Mouse (Mus musculus) ES-E14 (cell line): ENCODE measurements around the gene Got1. TPM values are rescaled to one million over a fixed set of nuclear protein-coding genes. Genes with fewer than 3 reads are reported as not detected.
A peak's percentile ranks its signal among the peaks of the same experiment; 100 is the strongest.

Experiments used
- DNase-seq: peaks from one replicate; pipeline ENCODE4 v3.0.0-alpha.2; 2013; ENCODE audit warnings: low read depth, low spot score
- H3K27ac ChIP-seq: 2 replicates; pipeline ENCODE4 v1.5.1; 2012; ENCODE audit warnings: low read depth, mild to moderate bottlenecking, low read length, moderate library complexity, mixed read lengths; ENCODE audit not compliant: poor library complexity, insufficient read depth, severe bottlenecking
- H3K36me3 ChIP-seq: 2 replicates; pipeline ENCODE4 v1.6.1; 2012; ENCODE audit warnings: mild to moderate bottlenecking, low read length, moderate library complexity, mixed read lengths; ENCODE audit not compliant: control insufficient read depth, poor library complexity, insufficient read depth, severe bottlenecking
- H3K4me1 ChIP-seq, 2 experiments: fragments of 150-350 bp in 1 of 2; sonication (generic) in 1 of 2; 2 replicates each; pipeline ENCODE4 v1.6.1; 2012; ENCODE audit warnings: low read length in 2 of 2, mild to moderate bottlenecking in 1 of 2, mixed read lengths in 1 of 2; ENCODE audit not compliant: control insufficient read depth in 2 of 2, insufficient read depth in 2 of 2, poor library complexity in 1 of 2
- H3K4me3 ChIP-seq, 2 experiments: fragments of 150-350 bp in 1 of 2; sonication (generic) in 1 of 2; 2 replicates each; pipeline ENCODE4 v1.5.1; 2012; ENCODE audit warnings: low read length in 2 of 2, low read depth in 1 of 2, mild to moderate bottlenecking in 1 of 2, mixed read lengths in 1 of 2; ENCODE audit not compliant: insufficient read depth in 1 of 2, poor library complexity in 1 of 2, severe bottlenecking in 1 of 2
- H3K9ac ChIP-seq: 2 replicates; pipeline ENCODE4 v1.6.1; 2012; ENCODE audit warnings: low read depth, mild to moderate bottlenecking, low read length, mixed read lengths; ENCODE audit not compliant: poor library complexity, insufficient read depth, severe bottlenecking
- H3K9me3 ChIP-seq: fragments of 150-350 bp; sonication (generic); 2 replicates; pipeline ENCODE4 v1.6.1; 2012; ENCODE audit warnings: low read depth, mild to moderate bottlenecking, low read length; ENCODE audit not compliant: control insufficient read depth, insufficient read depth
- CHD2 ChIP-seq: IDR thresholded peaks from 2 replicates; pipeline ENCODE4 v1.6.1; 2014; ENCODE audit warnings: mild to moderate bottlenecking, low read depth, low read length, inconsistent platforms
- HCFC1 ChIP-seq: IDR thresholded peaks from 2 replicates; pipeline ENCODE4 v1.6.1; 2012; ENCODE audit warnings: low read length, inconsistent platforms, borderline replicate concordance; ENCODE audit not compliant: insufficient read depth
- MAFK ChIP-seq: IDR thresholded peaks from 2 replicates; pipeline ENCODE4 v1.6.1; 2014; ENCODE audit warnings: mild to moderate bottlenecking, low read depth, low read length, inconsistent platforms; ENCODE audit not compliant: insufficient read depth
- ZC3H11A ChIP-seq: IDR thresholded peaks from 2 replicates; pipeline ENCODE4 v1.6.1; 2012; ENCODE audit warnings: low read depth, mild to moderate bottlenecking, inconsistent platforms, low read length, borderline replicate concordance
- ZNF384 ChIP-seq: IDR thresholded peaks from 2 replicates; pipeline ENCODE4 v1.6.1; 2012; ENCODE audit warnings: low read depth, low read length, inconsistent platforms
- in situ Hi-C, 2 experiments: fragments of 600-800 bp; cut with MboI; formaldehyde crosslinking; loops; one replicate each; pipeline ENCODE4 v1.15.1; 2025; ENCODE audit warnings: low sequenced_read_pairs in 2 of 2, inconsistent platforms in 1 of 2; ENCODE audit not compliant: unreplicated experiment in 2 of 2
- total RNA-seq: library from RNA; depleted of rRNA; stranded (reverse); fragments of 300-350 nt; gene quantifications from 2 replicates; pipeline ENCODE4 v1.2.3, GENCODE M21; 2012

The Got1 gene
- total RNA-seq, 1 experiment: 81.8 TPM

- in situ Hi-C loops: no loop called here
- peak overlapping the region in 1 of 2 experiments; percentile 87; a peak in 2 of 4 replicates for H3K4me3 ChIP-seq
Measured at GRCm38 (mm10) chr19:43525566-43525965, 1.2 kb upstream of the Got1 start.

GRCm38 (mm10) chr19:43525104-43525482, 688 bp upstream of the Got1 start:
- TF ChIP-seq CHD2 (no peak), ZNF384 (no peak), MAFK (no peak), HCFC1 (no peak), ZC3H11A (no peak)
- peak overlapping the region; percentile 67 to 87 for H3K4me3 ChIP-seq
- in situ Hi-C loops: no loop called here
- H3K27ac ChIP-seq: 0 out of 2 replicates have a peak overlapping the region, but pooled peaks have one; percentile 34
- H3K36me3 ChIP-seq: peaks cover 4% of the 10 kb centered on the region; the same call in 1 of the 2 replicates
- no peak for DNase-seq
- H3K9me3 ChIP-seq: no peaks in the 10 kb centered on the region
- peak overlapping the region; percentile 59 for H3K9ac ChIP-seq
- peaks cover 4 to 16% of the 10 kb centered on the region in 2 experiments for H3K4me1 ChIP-seq

More at GRCm38 (mm10) chr19:43525566-43525965, 1.2 kb upstream of the Got1 start:
- no peak for DNase-seq
- Histone ChIP-seq H3K4me1 (peaks cover 4 to 16% of the 10 kb centered on the region in 2 experiments), H3K27ac (no peak overlapping the region), H3K36me3 (peaks cover 4% of the 10 kb centered on the region; the same call in 1 of the 2 replicates), H3K9ac (no peak overlapping the region), H3K9me3 (no peaks in the 10 kb centered on the region)
- no peak for TF ChIP-seq MAFK
- no peak for TF ChIP-seq ZC3H11A
- no peak for TF ChIP-seq ZNF384
- no peak for TF ChIP-seq CHD2
- TF ChIP-seq HCFC1: no peak

GRCm38 (mm10) chr19:43523551-43523950, 854 bp downstream of the Got1 start:
- H3K9me3 ChIP-seq: no peaks in the 10 kb centered on the region
- DNase-seq: no peak
- peak overlapping the region; percentile 77 to 93 for H3K4me3 ChIP-seq
- peaks cover 16% of the 10 kb centered on the region for H3K36me3 ChIP-seq
- no peak for TF ChIP-seq ZC3H11A
- H3K27ac ChIP-seq: peak overlapping the region; percentile 75; the same call in 1 of the 2 replicates
- in situ Hi-C loops: no loop called here
- peak overlapping the region; percentile 82 for H3K9ac ChIP-seq
- H3K4me1 ChIP-seq: peaks cover 13 to 20% of the 10 kb centered on the region in 2 experiments

GRCm38 (mm10) chr19:43521996-43522395, 2.4 kb downstream of the Got1 start:
- Histone ChIP-seq H3K27ac (no peak overlapping the region), H3K9me3 (no peaks in the 10 kb centered on the region), H3K4me3 (peak overlapping the region; percentile 29 to 56; a peak in 3 of 4 replicates), H3K4me1 (peaks cover 17 to 19% of the 10 kb centered on the region in 2 experiments), H3K36me3 (peaks cover 23% of the 10 kb centered on the region), H3K9ac (no peak overlapping the region)
- TF ChIP-seq HCFC1: no peak
- no peak for TF ChIP-seq ZC3H11A
- TF ChIP-seq MAFK: no peak
- no peak for TF ChIP-seq CHD2
- no peak for TF ChIP-seq ZNF384
- DNase-seq: no peak
- in situ Hi-C loops: no loop called here

- no peak overlapping the region for H3K27ac ChIP-seq
- no peaks in the 10 kb centered on the region for H3K9me3 ChIP-seq
- in situ Hi-C loops: no loop called here
- H3K36me3 ChIP-seq: peaks cover 23% of the 10 kb centered on the region
- peak overlapping the region; percentile 43 to 56; a peak in 3 of 4 replicates for H3K4me3 ChIP-seq
- H3K4me1 ChIP-seq: peaks cover 19 to 22% of the 10 kb centered on the region in 2 experiments
- H3K9ac ChIP-seq: no peak overlapping the region; the same call in 1 of the 2 replicates
- TF ChIP-seq MAFK (no peak), ZNF384 (0 out of 2 replicates have a peak, but pooled peaks have one; percentile 28)
- no peak for DNase-seq
Measured at GRCm38 (mm10) chr19:43521362-43521761, 3.0 kb downstream of the Got1 start.
